Comparison of ENCODE assay signal across 20 mouse cellular contexts in the genomic region with DNA sequence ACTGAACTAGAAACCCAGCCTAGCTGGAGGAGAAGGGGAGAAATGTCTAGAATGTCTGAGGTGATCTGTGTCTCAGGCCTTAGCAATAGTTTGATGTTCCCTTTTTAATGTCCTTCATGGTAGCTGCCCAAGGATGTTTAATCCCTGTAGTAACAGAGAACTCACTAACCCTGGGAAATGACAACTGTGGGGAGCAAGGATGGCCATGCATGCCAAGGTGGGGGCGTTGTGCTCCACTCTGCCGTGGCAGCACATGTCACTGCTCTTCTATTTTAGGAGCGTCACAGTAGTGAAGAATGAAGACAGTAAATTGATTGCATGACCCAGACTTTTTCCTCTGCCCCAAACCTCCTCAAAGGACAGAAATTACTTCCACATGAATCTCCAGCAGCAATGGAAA. TPM values are rescaled to one million over a fixed set of nuclear protein-coding genes. Genes with fewer than 3 reads are reported as not detected.
"Had no signal": no experiment of that assay in that cellular context is flagged by ENCODE, and none has a peak within 500 bp of the region (broad histone marks: within the 10 kb centered on the region; RNA-seq: fewer than 3 reads in every experiment).

No protein-coding gene starts in this region.

- H3K4me3 ChIP-seq: midbrain, embryonic 10.5 days; midbrain, embryonic 13.5 days; myocyte; neural tube, embryonic 13.5 days; neural tube, embryonic 15.5 days had no signal

- H3K27me3 ChIP-seq: midbrain, embryonic 13.5 days; neural tube, embryonic 13.5 days; neural tube, embryonic 15.5 days had no signal

- H3K27ac ChIP-seq: liver, embryonic 14.5 days; midbrain, embryonic 10.5 days; midbrain, embryonic 13.5 days; neural tube, embryonic 13.5 days had no signal

- H3K9me3 ChIP-seq: midbrain, embryonic 10.5 days; midbrain, embryonic 13.5 days; neural tube, embryonic 13.5 days; neural tube, embryonic 15.5 days had no signal

- H3K4me2 ChIP-seq: lung, embryonic 14.5 days; midbrain, embryonic 13.5 days; neural tube, embryonic 13.5 days; neural tube, embryonic 15.5 days had no signal

- H3K9ac ChIP-seq: liver, embryonic 14.5 days; lung, embryonic 14.5 days; midbrain, embryonic 13.5 days; neural tube, embryonic 13.5 days; neural tube, embryonic 15.5 days had no signal

- H3K36me3 ChIP-seq: midbrain, embryonic 10.5 days; midbrain, embryonic 13.5 days; neural tube, embryonic 13.5 days; neural tube, embryonic 15.5 days had no signal

- ATAC-seq: midbrain, embryonic 13.5 days; midbrain, embryonic 16.5 days had no signal

- DNase-seq: lung, adult 18-20 months; lung, embryonic 14.5 days; lung, postnatal 10 days; lung, postnatal 4 days; retina, postnatal 1 day; right cerebral cortex, adult 18-20 months; right cerebral cortex, postnatal 25 days; right cerebral cortex, postnatal 4 days; spleen, adult 18-20 months; thymus, adult 18-20 months; thymus, postnatal 14 days; thymus, postnatal 36 days had no signal

RNA-seq across cellular contexts. Expression of gene Pitpnm3, which starts 37.6 kb away (rescaled TPM):
- total RNA-seq: megakaryocyte-erythroid progenitor cell, adult 5-6 weeks had no signal
